Mouse (Mus musculus) lung, adult 18-20 months (tissue): ENCODE measurements around the gene Capn11.
A peak's percentile ranks its signal among the peaks of the same experiment; 100 is the strongest.

Source experiments
- DNase-seq, 2 experiments: peaks; one replicate each; pipeline ENCODE4 v3.0.0; 2022; ENCODE audit warnings: mixed read lengths in 2 of 2

Gene Capn11

GRCm38 (mm10) chr17:45681588-45681987 is 22.5 kb upstream of the Capn11 start:
- DNase-seq = no peak

DNA sequence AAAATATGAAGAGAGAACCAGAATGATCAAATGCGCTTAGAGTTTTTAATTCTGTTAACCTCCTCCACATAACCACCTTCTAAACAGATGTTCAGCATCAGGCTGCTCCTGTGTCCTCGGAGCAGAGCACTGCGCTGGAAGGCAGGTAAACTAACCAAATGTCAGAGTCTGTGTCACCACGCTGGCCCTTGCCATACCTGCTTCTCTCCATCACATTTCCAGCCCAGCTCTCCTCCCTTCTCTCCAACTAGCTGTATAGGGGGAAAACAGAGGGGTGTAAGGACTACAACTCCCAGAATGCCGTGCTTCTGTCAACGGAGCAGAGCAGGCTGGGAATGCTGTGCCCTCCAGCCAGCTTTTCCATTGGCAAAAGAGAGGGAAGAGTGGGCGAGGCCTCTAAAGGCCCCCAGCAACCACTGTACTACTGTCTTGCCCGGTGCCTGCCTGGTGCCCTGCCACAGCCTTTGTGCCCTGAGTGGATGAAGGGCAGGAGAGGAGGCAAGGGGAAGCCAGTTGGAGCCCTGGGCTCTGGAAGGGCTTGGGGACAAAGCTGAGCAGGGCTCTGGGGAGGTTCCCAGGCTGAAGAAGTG is 21.4 kb upstream of the Capn11 start:
- peak; percentile 43 to 71 for DNase-seq

DNA sequence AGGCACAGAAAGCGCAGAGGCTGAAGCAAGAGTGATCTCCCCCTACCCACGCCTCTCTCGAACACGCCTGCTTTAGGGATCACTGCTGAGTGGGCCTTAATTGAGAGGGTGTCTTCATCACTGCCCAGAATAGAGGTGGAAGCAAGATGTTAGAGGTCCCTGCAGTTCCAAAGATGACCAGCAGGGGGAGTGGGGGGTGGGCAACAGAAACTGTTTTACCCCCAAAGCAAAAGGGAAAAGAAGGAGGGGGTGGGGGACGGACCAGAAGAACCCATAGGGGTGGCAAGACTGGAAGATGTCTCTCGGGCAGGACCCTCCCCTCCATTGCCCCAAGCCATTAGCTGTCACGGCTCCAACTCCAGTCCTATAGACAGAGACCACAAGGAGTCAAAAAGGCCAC is 19.0 kb upstream of the Capn11 start:
- DNase-seq = peak; percentile 46 to 52

DNA sequence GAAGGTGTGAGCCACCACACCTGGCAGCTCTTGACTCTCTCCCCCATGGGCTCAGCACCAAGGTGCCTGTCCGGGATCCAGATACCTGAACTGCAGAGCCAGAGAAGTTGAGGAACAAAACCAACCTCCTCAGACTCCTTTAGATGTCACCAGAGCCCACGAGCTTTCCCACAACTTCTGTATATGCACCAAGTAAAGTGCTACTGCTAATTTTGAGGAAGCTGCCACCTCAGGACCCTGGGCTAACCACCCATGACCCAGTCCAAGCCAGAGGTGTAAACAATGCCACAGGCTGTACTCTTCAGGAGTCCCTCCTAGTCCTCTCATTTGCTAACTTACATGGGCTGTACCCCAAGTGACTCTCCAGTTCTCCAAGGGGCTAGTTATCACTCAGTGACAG is 13.5 kb upstream of the Capn11 start:
- no peak for DNase-seq

DNA sequence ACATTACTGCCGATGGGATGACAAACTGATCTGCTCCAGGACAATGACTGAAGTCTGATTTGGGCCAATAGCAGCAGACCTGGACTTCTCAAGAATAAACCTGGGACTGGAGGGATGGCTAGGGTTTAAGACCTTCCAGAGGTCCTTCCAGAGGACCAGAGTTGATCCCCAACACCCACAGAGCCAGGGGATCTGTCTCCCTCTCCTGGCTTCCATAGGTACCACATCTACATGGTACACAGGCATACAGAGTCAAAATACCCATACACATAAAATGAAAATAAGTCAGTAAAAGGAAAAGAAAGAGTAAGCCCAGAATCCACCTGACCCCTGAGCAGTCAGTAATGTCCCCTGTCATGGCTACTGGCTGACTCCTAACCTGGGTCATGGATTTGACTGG is 12.7 kb upstream of the Capn11 start:
- DNase-seq = no peak

DNA sequence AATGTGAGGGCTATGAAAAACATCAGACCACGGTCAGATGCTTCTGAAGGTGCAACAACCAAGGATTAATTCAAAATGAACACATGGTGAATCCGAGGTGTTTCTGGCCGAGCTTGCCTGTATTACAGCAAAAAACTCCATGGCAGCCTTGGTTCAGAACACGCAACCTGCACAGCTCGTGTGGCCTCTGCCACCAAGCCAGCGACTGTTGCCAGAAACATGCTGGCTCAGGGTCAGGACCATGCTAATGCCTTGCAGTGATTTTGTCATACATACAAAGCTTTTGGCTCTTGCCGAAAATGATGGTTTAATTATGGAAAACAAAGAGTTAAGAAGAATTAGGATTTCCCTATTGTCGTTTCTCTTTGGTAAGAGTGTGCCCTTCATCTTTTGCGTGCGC is 8.9 kb upstream of the Capn11 start:
- DNase-seq = no peak

DNA sequence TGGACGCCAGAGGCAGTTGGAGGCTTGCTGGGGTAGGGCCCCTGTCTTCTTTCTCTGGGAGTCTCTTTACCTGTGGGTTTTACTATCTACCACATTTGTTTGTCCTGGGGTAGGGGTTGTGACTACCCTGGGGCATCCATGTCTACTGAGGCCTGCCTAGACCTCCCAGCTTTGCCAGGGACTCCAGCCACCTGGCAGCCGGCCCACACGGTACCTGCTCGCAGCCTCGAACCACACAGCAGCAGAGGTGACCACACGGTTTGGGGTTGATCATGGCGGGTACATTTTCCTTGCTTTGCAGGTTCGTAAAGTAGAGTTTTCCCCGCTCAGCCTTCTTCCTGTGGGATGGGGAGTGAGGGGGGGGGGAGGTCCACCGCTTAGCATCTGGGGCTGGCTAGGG is 8.4 kb upstream of the Capn11 start:
- no peak for DNase-seq

GRCm38 (mm10) chr17:45666091-45666490 is 7.0 kb upstream of the Capn11 start:
- DNase-seq = no peak

- DNase-seq = peak; percentile 35 to 43
These were observed 5.5 kb upstream of the Capn11 start for GRCm38 (mm10) chr17:45664608-45665007.

DNA sequence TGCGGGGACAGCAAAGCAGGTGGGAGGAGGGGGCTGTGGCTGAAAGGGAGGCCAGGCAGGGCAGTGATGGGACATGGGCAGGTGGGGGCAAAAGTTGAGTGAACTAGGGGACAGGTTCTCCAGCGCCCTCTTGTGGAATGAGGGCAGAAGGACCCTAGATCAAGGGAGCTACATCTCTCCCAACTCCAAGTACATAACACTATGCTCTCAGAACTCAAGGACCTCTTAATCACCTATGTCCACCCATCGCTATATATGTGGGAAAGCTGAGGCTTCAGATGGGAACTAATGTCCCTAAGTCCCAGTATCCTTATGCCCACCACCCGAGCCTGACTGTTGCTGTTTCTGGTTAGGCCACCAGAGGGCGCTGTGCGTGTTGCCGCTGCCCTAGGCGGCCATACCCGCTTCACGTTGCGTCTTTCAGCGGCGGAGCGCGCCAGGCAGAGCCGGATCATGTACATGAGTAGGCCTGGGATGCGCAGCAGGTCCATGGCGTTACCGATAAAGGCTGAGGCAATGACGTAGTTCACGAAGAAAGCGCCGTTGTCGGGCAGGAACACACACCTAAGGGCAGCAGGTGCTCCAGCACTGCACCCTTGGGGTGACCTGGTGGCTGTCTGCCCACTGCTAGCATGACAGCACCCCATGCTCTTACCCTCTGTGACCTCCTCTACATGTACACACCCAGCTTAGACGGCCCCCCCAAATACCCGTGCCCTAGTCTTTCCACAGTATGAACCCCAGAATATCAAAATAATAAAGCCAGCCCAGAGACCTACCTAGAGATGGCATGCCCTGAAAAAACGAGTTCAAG is 4.2 kb upstream of the Capn11 start:
- peak; percentile 60 to 68 for DNase-seq

GRCm38 (mm10) chr17:45655820-45656219 is 3.3 kb downstream of the Capn11 start:
- no peak for DNase-seq

DNA sequence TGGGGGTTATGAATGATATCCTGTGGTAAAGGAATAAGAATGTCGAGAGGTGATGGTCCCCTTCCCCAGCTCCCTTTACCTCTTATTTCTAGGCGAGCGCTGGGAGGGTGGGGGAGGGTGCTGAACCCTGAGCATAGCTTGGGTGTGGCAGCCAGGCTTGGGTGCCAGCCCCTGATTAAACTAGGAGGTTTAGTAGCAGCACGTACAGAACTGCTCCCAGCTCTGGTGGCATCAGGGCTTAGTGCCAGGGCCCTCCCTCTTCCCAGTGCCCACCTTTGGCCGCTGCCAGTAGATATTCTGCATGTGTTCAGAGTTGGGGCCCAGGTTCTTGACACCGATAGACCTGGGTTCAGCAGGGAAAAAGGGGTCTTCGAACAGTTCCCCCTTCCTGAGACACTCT is 5.9 kb downstream of the Capn11 start:
- DNase-seq = no peak

GRCm38 (mm10) chr17:45644185-45644584 is 14.9 kb downstream of the Capn11 start:
- DNase-seq = no peak

- DNase-seq = peak; percentile 43 to 53
These were observed 16.4 kb downstream of the Capn11 start for GRCm38 (mm10) chr17:45642701-45643100.

GRCm38 (mm10) chr17:45641981-45642380 is 17.1 kb downstream of the Capn11 start:
- DNase-seq = no peak

DNA sequence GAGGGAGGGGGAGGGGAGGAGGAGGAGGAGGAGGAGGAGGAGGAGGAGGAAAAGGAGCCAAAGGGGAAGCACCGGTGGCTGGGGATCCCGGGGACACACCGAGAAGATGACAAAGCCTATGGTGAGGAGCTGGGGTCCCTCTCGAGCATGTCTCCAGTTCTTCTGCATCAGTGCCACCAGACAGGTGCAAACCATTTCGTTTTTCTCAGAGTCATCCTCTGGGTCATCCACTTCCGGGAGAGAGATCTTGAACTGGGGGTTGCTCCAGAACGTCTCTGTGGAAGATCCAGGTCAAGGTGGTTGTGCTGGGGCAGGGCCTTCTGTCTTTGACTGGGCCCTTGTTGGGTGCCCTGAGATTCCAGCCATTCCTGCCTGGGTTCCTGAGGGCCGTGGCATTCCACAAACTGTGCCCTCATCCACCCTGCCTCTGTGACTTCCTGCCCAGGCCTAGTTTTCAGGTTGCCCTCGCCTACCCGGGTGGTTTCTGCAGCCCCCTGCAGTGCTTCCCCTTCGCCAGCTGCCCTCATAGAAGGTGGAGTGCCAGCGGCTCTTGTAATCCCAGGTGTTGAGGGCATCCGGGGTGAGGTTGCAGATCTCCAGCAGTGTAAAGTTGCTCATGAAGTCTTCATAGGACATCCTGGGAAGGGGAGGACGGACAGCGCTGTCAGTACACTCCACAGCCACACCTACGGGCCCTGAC is 20.4 kb downstream of the Capn11 start:
- DNase-seq = no peak

DNA sequence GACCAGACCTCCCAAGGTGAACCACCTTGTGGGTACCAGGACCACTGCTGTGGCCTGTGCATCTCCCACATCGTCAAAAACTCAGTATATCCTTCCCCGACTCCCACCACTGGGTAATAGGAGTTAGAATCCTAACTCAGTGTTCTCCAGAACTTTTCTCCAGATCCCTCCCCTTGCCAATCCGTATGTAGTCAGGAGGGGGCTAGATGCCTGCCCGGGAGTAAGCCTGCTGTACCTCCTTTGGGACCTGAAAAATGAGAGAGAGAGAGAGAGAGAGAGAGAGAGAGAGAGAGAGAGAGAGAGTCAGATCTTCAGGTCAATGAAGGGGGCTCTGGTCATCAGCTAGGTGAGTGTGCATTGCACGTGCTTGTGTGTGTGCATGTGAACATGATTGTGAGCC is 25.1 kb downstream of the Capn11 start:
- DNase-seq = no peak

GRCm38 (mm10) chr17:45631940-45632339 is 27.2 kb downstream of the Capn11 start:
- DNase-seq = no peak

GRCm38 (mm10) chr17:45630992-45631391 is 28.1 kb downstream of the Capn11 start:
- DNase-seq = no peak

DNA sequence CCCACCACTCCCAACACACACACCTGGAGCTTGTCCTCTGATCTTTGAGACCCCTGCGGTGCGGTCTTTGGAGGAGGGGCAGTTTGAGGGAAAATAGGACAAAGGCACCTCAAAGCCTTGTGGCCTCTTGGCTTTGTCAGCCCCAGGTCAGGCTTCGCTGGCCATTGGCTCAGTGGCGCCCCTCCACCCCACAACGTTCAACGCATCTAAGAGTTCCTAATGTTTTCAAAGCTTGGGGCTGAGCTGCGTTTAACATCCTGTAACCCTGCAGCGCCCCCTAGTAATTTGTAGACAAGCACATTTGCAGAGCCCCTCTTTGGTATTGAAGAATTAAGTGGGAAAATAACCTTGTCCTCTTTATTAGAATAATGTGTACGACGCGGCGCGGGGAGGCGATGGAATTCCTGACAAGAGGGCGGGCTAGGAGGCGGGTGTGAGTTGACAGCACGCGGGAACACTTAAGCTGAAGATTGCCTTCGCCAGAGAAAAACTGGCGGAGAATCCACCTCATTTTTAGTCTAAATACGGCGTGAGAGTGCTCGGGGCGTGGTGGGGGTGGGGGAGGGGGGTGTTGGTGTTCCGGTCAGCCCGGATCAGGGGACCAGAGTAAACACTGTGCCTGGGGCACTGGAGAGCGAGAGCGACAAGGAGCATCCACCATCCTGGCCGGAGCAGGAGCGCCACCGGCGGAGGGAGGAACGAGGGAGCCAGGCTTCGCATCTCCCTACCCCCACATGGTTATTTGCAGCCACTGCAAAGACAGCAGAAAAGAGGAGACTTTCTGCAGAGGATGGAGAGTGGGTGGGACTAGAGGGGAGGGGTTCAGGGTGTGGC is 29.0 kb downstream of the Capn11 start:
- peak; percentile 42 to 60 for DNase-seq

- DNase-seq = no peak
These were observed 30.0 kb downstream of the Capn11 start for GRCm38 (mm10) chr17:45628885-45629855.

GRCm38 (mm10) chr17:45628160-45628559 is 31.0 kb downstream of the Capn11 start:
- no peak for DNase-seq
